Mouse (Mus musculus) heart, postnatal 0 days (tissue): ENCODE data around the gene Gm5767.

ENCODE experiments used
- CTCF ChIP-seq: IDR thresholded peaks from 2 replicates; pipeline ENCODE4 v1.5.1; 2016; ENCODE audit warnings: antibody characterized with exemption, control low read depth, low read depth
- EP300 ChIP-seq: IDR thresholded peaks from 2 replicates; pipeline ENCODE4 v1.6.1; 2016; ENCODE audit warnings: antibody characterized with exemption, low read depth

DNA sequence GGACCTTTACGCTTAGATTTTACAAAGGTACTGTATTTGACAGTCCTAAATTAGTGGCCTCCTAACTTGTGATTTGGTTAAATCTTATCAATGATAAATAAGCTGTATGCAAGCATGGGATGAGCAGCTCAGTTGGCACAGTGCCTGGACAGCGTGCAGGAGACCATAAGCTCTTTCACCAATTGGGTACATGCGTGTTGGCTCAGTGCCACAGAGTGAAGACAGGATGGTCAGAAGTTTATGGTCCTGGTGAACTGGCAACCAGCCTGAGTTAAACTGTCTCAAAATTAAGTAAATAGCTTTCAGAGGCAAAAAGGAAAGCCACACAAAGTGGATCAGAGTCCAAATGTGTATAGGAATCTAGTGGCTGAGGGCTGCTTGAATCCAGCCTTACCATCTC lies 20.0 kb downstream of the Gm5767 start:
- TF ChIP-seq CTCF (no peak), EP300 (no peak)
